Mouse (Mus musculus): ENCODE measurements at regions not wholly inside any gene's neighbourhood (a gene's known extent, or its start where the extent isn't known, plus 50 kb on each side); places are given as distances from the start of the nearest gene placed in this dataset.

DNA sequence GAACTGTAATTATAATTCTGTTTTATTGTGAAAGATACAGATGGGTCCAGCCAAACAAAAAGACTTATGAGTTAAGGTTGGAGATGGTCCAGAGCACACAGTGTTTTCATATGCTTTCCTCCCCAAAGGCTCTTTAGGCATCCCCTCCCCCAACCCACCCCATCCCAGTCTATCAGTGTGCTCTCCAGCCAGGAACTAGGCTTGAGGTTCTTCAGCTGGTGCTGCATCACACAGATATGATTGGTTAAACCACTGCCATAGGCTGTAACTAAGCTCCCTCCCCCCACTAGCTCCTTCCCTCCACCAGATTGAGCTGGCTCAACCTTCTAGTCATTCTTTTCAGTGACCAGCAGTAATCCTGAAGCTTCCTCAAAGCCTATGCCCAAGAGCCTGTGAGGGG is 158.8 kb upstream of the Spats2l start:
- DNase-seq (ENCODE audit: extremely low spot score in 1 of 2, low spot score in 2 of 2), result no peak
- intact Hi-C loops (cut with DNase I), result no loop called here

DNA sequence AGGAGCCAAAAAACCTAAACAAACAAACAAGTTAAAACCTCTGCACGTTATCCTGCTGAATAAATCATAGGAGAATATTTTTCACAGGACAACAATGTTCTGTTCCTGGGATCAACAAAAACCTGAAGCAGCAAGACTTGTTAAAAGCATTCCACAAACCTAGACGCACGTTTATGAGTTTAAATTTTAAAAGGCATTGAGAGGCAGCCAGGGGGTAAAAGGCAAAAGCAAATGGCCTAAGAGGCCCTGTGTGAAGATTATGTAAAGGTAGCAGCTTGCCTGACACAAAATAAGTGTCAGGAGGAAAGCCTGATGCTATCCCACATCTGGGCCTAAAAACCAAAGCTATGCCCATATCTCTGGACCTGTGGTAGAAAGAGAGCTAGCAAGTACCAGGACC is 156.6 kb upstream of the Spats2l start:
- DNase-seq (ENCODE audit: extremely low spot score in 1 of 2, low spot score in 2 of 2), result no peak
- intact Hi-C loops (cut with DNase I), result no loop called here

DNA sequence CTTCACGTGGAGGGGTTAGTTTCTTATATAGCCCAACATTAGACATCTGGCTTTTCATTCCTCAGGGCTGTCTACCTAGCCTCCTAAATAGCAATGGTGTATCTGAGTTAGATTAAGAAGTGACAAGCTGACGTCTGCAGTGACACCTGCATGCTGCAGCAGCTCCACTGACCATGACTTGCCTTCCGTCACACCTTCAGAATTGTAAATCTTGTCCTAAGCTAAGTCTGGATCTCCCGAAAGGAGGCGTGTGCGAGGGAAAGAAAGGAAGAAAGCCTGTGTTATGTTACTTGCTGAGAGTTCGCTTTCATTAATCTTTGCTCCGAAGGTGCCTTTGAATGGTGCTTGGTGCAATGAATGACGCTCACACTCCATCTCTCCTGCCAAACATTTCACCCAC is 151.4 kb upstream of the Spats2l start:
- intact Hi-C loops (cut with DNase I), result no loop called here

DNA sequence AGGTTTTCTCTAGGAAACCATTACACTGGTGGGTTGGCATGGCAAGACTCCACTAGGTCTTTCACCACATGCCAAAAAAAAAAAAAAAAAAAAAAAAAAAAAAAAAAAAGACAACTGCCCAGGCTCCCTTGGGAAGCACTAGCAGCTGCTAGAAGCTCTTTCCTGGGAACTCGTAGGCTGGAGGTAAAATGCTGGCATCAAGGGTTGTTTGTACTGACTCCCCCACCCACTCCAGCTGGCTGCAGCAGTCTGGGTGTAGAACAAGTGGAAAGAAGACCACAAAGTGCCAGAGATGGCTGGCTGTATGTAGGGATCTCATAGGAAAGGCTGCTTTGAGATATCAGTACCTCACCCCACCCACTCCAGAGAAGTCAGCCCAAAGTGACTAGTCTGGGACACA is 140.0 kb upstream of the Spats2l start:
- intact Hi-C loops (cut with DNase I), result no loop called here

More for the DNA sequence above, 151.4 kb upstream of the Spats2l start:
- no peak for DNase-seq (ENCODE audit: extremely low spot score in 1 of 2, low spot score in 2 of 2)

DNA sequence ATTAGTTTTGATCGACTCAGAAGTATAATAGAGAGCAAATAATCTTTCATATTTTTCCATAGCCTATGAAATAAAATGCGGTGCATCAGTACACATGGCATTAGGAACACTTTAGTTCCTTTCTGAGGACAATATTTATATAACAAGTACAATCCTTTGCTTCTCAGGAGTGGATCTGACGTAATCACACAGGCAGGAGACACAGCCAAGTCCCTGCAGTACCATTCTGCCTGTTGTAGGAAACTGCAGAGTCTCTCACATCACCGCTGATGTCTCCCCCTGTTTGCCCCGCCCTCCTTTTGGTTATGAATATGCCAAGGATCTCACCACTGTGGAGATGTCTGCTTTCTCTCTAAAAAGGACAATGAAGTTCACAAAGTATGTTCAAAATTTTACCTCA is 131.8 kb upstream of the Spats2l start:
- intact Hi-C loops (cut with DNase I), result no loop called here
- no peak for DNase-seq (ENCODE audit: extremely low spot score in 1 of 2, low spot score in 2 of 2)

More for the DNA sequence above, 140.0 kb upstream of the Spats2l start:
- no peak for DNase-seq (ENCODE audit: extremely low spot score in 1 of 2, low spot score in 2 of 2)

DNA sequence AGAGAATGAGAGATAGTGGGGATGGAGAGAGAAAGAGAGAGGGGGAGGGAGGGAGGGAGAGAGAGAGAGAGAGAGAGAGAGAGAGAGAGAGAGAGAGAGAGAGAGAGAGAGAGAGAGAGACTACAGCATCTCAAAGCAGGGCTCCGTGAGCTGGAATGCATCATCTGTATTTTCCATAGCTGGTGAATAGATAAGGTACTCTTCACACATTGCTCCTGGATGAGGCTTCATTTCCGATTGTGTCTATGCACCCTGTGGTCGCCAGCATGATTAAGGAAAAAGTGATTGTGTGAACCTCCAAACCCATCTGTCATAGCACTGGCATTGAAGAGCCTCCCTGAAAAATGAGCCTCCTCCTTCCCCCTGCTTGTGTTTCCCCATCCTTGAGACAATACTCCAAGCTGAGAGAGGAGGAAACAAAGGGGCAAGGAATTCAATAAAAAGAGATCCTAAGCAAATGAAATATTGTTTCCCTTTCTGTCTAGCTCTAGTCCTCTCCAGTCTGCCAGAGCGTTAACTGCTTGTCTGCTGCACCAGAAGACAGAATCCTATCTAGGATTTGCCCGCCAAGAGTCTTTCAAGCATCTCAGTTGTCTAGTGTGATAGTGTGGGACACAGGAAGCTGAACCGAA is 130.4 kb upstream of the Spats2l start:
- intact Hi-C loops (cut with DNase I), result no loop called here
- DNase-seq (ENCODE audit: extremely low spot score in 1 of 2, low spot score in 2 of 2), result no peak

DNA sequence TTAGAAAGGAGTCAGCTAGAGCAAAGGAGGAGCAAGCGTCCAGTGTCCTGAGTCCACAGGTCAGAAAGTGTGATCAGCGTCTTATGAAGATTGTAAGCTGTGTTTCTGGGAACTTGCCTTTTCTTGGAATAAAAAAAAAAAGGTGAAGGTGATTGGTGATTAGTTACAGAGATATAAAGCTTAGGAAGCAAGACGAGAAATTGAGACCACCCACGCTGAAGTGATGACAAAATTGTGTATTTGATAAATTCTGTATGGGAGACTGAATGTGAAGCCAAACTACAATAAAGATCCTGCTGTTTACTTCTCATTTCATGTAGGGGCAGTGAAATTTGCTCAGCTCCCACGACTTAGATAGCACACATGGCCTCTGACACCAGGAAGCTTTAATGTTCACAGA is 109.0 kb upstream of the Spats2l start:
- DNase-seq (ENCODE audit: extremely low spot score in 1 of 2, low spot score in 2 of 2), result no peak
- intact Hi-C loops (cut with DNase I), result no loop called here

DNA sequence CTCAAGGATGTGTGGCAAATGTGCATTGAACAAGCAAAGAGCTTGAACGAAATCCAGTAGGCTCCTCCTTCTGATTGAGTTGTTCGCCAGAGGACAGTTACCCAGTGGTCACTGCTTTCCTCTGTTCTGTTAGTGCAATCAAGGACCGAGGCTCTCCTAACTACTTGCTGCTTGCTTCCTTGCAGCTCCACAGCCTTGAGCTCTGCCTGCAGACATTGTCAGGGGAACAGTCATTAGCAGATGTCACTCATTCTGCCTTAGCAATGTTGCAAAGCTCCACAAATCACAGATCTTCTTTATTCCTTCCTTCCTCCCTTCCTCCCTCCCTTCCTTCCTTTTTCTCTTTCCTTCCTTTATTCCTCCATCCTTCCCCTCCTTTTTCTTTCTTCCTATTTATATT is 108.2 kb upstream of the Spats2l start:
- intact Hi-C loops (cut with DNase I), result no loop called here
- no peak for DNase-seq (ENCODE audit: extremely low spot score in 1 of 2, low spot score in 2 of 2)

DNA sequence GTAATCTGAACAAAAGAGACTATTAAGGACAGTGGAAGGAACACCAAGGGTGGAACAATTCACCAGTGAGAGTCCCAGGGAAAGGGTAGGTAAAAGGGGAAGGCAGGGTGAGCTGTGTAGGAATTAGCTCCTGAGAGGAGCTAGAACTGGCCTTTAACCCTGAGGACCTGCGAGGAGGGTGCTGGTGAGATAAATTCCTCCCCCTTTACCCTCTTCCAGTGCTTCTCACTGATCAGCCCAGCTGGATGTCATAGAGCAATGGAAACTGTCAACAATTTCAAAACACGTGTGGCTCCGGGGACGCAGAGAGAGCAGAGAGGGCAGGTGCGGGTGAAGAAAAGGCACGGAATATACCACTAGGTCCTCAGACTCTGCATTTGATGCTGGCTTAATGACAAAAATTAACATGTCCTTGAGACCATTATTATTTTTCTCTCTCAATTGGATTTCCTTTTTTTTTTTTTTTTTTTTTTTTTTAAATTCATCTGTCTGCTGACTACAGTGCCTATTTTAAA is 107.7 kb upstream of the Spats2l start:
- no peak for DNase-seq (ENCODE audit: extremely low spot score in 1 of 2, low spot score in 2 of 2)
- intact Hi-C loops (cut with DNase I), result no loop called here

DNA sequence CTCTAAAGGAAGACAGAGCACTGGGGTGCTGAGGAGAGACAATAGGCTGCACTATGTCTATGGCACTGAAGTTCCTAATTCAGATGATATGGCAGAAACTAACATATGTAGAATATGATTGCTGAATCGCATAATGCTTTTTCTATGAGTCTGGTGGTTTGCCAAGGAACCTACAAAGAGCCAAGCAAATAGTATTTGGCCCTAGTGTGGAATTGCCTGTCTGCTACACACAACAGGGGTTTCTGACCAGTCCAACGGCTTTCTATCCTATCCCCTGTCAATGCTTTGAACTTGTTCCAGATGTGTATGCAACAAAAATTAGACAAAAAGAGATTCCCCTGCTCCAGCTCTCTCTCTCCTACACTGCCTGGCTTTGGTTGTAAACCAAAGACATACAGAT is 100.5 kb upstream of the Spats2l start:
- intact Hi-C loops (cut with DNase I), result no loop called here
- DNase-seq (ENCODE audit: extremely low spot score in 1 of 2, low spot score in 2 of 2), result no peak

DNA sequence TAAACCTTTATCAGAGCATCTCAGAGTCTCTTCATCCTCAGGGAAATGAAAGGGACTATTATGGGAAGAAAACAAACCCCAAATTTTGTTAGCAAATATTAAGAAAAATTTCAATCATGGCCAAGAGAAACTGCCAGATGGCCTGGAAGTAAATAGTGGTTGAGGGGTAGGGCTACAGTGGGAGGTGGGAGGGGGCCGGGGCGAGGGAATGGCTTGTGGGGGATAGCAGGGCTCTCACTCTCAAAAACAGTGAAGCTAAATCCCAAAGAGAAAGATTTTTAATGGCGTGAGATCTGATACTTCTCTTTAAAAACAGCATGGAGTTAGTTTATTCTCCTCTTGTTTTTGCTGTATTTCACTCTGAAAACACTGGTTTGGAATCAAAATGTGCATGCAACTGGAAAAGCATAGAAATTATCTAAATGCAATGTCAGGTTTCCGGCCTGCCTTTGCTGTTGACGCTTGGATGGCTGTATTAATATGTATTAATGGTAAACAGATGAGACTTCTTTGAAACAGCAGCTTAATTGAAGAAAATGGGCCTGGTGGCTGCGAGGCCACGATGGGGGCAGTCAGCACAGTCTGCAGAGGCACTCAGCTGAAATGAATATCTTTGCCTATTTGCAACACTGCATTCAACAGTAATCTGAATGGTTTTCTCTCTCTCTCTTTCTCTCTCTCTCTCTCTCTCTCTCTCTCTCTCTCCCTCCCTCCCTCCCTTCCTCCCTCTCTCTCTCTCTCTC is 99.8 kb upstream of the Spats2l start:
- no peak for DNase-seq (ENCODE audit: extremely low spot score in 1 of 2, low spot score in 2 of 2)
- intact Hi-C loops (cut with DNase I), result no loop called here

DNA sequence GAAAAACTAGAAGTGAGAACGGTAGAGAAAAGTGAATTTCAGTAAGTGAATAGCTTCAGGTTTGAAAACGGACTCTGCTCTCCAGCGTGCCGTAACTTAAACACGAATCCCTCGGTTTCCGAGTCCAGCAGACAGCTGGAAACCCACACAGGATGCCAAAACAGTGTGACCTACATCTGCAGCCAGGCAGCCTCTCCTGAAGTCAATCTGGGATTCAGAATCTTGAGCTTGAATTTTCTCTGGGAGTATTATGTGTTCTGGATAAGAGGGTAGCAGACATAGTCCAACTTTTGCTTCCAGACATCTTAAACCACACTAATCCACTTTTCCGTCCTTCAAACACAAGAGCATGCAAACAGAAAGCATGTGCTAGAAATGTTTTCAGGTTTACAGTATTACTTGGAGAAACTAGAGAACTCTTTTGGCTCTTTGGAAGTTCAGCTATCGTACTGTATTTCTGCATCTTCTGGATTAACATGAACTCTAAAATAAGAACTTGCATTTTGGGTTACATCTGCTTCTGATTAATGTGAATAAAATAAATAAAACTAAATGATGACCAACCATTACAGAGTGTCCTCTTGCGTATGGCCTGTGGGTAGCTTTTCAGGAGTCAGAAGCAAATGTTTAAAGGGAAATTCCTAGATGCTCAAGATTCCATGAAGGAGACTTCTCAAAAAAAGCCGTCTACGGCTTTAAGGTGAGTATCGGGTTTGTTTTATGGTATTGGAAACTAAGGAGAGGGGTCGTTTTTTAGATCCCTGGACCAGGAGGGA is 89.4 kb upstream of the Spats2l start:
- no peak for DNase-seq (ENCODE audit: extremely low spot score in 1 of 2, low spot score in 2 of 2)
- intact Hi-C loops (cut with DNase I), result no loop called here

DNA sequence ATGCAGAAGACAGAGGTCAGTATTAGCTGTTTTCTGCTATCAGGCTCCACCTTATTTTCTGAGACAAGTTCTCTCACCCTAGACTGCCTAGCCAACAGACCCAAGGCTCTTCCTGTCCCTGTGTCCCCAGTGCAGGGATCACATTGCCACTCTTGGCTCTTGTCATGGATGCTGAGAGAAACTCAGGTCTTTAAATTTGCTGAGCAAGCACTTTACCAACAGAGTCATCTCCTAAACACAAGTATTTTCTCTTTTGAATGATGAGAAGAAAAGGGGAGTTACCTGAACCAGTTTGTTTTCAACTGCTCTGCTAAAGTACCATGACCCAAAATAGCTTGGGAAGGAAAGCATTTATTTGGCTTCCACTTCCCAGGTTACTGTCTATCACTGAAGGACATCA is 84.7 kb upstream of the Spats2l start:
- intact Hi-C loops (cut with DNase I), result no loop called here
- no peak for DNase-seq (ENCODE audit: extremely low spot score in 1 of 2, low spot score in 2 of 2)

DNA sequence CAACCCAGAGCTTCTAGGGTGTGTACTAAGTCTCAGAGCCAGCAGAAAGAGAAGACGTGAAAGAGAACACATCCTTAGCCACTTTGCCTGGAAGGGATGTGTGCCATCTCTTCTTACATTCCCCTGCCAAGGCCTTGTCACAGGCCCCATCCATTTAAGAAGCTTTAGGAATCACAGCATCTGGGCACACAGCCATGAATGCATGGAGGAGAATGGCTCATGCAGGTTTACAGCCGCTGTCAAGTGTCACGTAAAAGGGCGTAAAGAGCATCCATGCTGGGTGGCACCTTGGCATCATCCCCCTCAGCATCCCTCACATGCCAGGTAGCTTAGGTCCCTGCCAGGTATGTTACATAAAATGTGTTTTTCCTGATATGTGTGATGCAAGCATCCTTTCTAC is 66.1 kb upstream of the Spats2l start:
- DNase-seq (ENCODE audit: extremely low spot score in 1 of 2, low spot score in 2 of 2), result no peak
- intact Hi-C loops (cut with DNase I), result no loop called here

DNA sequence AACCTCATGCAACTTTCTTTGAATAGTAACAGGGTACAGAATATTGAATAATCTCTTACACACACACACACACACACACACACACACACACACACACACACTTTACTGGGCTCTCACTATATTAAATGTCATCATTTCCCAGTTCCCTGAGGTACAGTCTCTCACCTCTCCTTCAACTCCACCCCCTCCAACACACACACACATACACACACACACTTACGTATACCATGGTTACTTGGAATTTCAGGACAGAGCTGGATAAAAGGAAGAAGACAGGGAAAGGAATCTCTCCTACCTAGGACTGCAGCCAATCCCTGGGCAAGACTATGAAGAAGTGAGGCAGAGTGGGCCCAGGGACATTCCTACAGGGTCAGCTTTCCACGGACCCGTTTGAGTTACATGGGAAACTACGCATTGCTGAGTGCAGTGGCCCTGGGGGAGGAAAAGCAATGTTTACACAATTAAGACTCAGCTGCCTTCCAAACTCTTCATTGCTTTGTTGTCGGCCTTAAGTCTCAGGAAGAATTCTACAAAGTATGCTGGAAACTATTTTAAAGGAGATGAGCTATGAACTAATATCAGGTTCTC is 61.0 kb upstream of the Spats2l start:
- DNase-seq (ENCODE audit: extremely low spot score in 1 of 2, low spot score in 2 of 2), result no peak
- intact Hi-C loops (cut with DNase I), result no loop called here

DNA sequence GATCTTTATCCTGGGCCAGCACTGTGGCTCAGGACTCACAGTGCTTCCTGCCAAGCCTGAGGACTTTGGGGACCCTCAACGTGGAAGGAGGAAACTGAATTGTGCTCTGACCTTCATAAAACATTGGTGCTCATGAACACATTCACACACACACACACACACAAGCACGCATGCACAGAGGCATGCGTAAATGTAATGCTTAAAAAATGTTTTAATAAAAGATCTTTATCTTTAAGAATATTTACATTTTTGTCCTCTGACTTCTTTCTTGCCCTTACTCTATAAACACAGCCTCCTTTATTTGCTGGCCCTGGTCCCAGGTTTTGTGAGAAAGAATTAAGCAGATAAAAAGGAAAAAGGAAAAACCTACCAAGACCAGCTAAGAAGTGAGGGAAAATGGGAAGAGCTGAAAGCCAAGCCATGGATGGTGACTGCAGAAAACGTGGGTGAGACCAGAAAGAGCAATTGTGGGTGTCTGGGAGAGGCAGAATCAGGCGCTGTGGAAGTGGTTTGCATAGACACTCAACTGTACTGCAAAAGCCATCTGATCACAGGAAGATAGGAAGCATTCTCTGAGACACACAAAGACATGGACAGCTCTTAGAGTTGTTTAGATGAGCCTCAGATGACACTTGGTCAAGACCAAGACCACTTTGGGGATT is 56.7 kb upstream of the Spats2l start:
- DNase-seq (ENCODE audit: extremely low spot score in 1 of 2, low spot score in 2 of 2), result no peak
- intact Hi-C loops (cut with DNase I), result no loop called here

DNA sequence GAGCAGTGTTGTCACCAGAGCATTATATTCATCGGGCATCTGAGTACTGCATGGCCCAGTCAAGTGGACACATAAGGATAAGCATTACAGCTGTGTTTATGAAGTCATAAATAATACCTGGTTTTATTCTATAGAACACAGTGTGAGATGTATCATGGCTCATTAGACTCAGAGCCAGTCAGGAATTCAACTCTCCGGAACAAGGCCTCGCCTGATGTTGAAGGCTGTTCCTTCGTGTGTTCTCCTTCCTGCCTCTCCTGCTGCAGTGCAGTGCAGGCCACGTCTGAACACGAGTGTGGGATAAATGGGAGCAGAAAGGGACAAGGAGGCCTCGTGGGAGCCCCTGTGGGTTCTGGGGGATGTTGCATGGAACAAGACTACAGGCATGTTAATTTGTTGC is 55.6 kb upstream of the Spats2l start:
- no peak for DNase-seq (ENCODE audit: extremely low spot score in 1 of 2, low spot score in 2 of 2)
- intact Hi-C loops (cut with DNase I), result no loop called here

Data from left cerebral cortex, postnatal 10 days (tissue).